Mouse (Mus musculus) layer of hippocampus, postnatal 25 days (tissue): ENCODE results near the gene Tepsin. TPM values are rescaled to one million over a fixed set of nuclear protein-coding genes. Genes with fewer than 3 reads are reported as not detected.

Source experiments
- DNase-seq, 2 experiments: peaks; one replicate each; pipeline ENCODE4 v3.0.0; 2022; ENCODE audit warnings: mixed read lengths in 2 of 2, low spot score in 1 of 2; ENCODE audit errors: extremely low spot score in 1 of 2
- total RNA-seq, 2 experiments: library from RNA; stranded (reverse); gene quantifications; 2 replicates each; pipeline ENCODE4 v1.2.3; 2021

The Tepsin gene
- 10 to 100 TPM; 15.8 to 17.6 TPM for total RNA-seq

- peak; percentile 96 to 100 for DNase-seq
These were observed at the start of gene Tepsin, which contains the start of gene Ndufaf8 for GRCm38 (mm10) chr11:120098588-120099511. Tepsin (minus strand) TSS chr11:120098731. Ndufaf8 (plus strand) TSS chr11:120098928.

- DNase-seq: no peak
These were observed 45.4 kb upstream of the Tepsin start for GRCm38 (mm10) chr11:120143708-120144497.

GRCm38 (mm10) chr11:120142601-120143051 lies 44.1 kb upstream of the Tepsin start:
- no peak for DNase-seq

- DNase-seq: no peak
These were observed 41.7 kb upstream of the Tepsin start for GRCm38 (mm10) chr11:120140255-120140654.

- DNase-seq: no peak
These were observed 40.8 kb upstream of the Tepsin start for GRCm38 (mm10) chr11:120139309-120139731.

- DNase-seq: no peak
These were observed 39.1 kb upstream of the Tepsin start for GRCm38 (mm10) chr11:120137625-120138004.

GRCm38 (mm10) chr11:120136796-120137624 lies 38.5 kb upstream of the Tepsin start:
- peak; percentile 42 to 50 for DNase-seq

GRCm38 (mm10) chr11:120136195-120136594 lies 37.7 kb upstream of the Tepsin start:
- no peak for DNase-seq

- no peak for DNase-seq
These were observed 36.5 kb upstream of the Tepsin start for GRCm38 (mm10) chr11:120134847-120135530.

GRCm38 (mm10) chr11:120134148-120134547 lies 35.6 kb upstream of the Tepsin start:
- DNase-seq: no peak

- no peak for DNase-seq
These were observed 30.8 kb upstream of the Tepsin start for GRCm38 (mm10) chr11:120129281-120129680.

- no peak for DNase-seq
These were observed 28.3 kb upstream of the Tepsin start for GRCm38 (mm10) chr11:120126845-120127244.

GRCm38 (mm10) chr11:120122126-120122525 lies 23.6 kb upstream of the Tepsin start:
- DNase-seq: no peak

- DNase-seq: peak; percentile 61 to 89
These were observed 22.3 kb upstream of the Tepsin start for GRCm38 (mm10) chr11:120120642-120121420.

- DNase-seq: no peak
These were observed 21.5 kb upstream of the Tepsin start for GRCm38 (mm10) chr11:120119936-120120541.

- no peak for DNase-seq
These were observed 20.6 kb upstream of the Tepsin start for GRCm38 (mm10) chr11:120119108-120119507.

- DNase-seq: no peak
These were observed 19.1 kb upstream of the Tepsin start for GRCm38 (mm10) chr11:120117626-120118025.

GRCm38 (mm10) chr11:120114488-120115215 lies 16.1 kb upstream of the Tepsin start:
- DNase-seq: no peak
